Mouse (Mus musculus) brain, adult 2 months (tissue): ENCODE measurements around the gene Atp13a2.

Source experiments
- DNase-seq: peaks from one replicate; pipeline ENCODE4 v3.0.0; 2011; ENCODE audit warnings: low read depth, low spot score

Gene Atp13a2

GRCm38 (mm10) chr4:140962207-140962909 lies 24.3 kb upstream of the Atp13a2 start:
- DNase-seq, result no peak

GRCm38 (mm10) chr4:140962950-140963349 lies 23.7 kb upstream of the Atp13a2 start:
- peak; percentile 62 for DNase-seq

GRCm38 (mm10) chr4:140963941-140964597 lies 22.6 kb upstream of the Atp13a2 start:
- DNase-seq, result peak; percentile 75

- DNase-seq, result peak; percentile 90
Measured at GRCm38 (mm10) chr4:140964620-140965019, 22.1 kb upstream of the Atp13a2 start.

GRCm38 (mm10) chr4:140967386-140968159 lies 19.1 kb upstream of the Atp13a2 start:
- DNase-seq, result no peak

GRCm38 (mm10) chr4:140971691-140972090 lies 15.0 kb upstream of the Atp13a2 start:
- DNase-seq, result no peak

GRCm38 (mm10) chr4:140974408-140974807 lies 12.3 kb upstream of the Atp13a2 start:
- no peak for DNase-seq

- no peak for DNase-seq
Measured at GRCm38 (mm10) chr4:140975356-140975755, 11.3 kb upstream of the Atp13a2 start.

GRCm38 (mm10) chr4:140977278-140977677 lies 9.4 kb upstream of the Atp13a2 start:
- no peak for DNase-seq

GRCm38 (mm10) chr4:140977886-140978692 lies 8.6 kb upstream of the Atp13a2 start:
- no peak for DNase-seq

GRCm38 (mm10) chr4:140981605-140982004 lies 5.1 kb upstream of the Atp13a2 start:
- peak; percentile 29 for DNase-seq

- DNase-seq, result no peak
Measured at GRCm38 (mm10) chr4:140982808-140983207, 3.9 kb upstream of the Atp13a2 start.

GRCm38 (mm10) chr4:140983442-140983841 lies 3.2 kb upstream of the Atp13a2 start:
- peak; percentile 67 for DNase-seq

GRCm38 (mm10) chr4:140984544-140984943 lies 2.1 kb upstream of the Atp13a2 start:
- no peak for DNase-seq

GRCm38 (mm10) chr4:140986024-140986710 lies 506 bp upstream of the Atp13a2 start:
- DNase-seq, result no peak

- DNase-seq, result no peak
Measured at GRCm38 (mm10) chr4:140987476-140987875, 803 bp downstream of the Atp13a2 start.

GRCm38 (mm10) chr4:140988706-140989290 lies 2.1 kb downstream of the Atp13a2 start:
- peak; percentile 24 for DNase-seq

- no peak for DNase-seq
Measured at GRCm38 (mm10) chr4:140989447-140989846, 2.8 kb downstream of the Atp13a2 start.

- DNase-seq, result no peak
Measured at GRCm38 (mm10) chr4:140992215-140992614, 5.5 kb downstream of the Atp13a2 start.

- no peak for DNase-seq
Measured at GRCm38 (mm10) chr4:140993846-140994245, 7.2 kb downstream of the Atp13a2 start.

- DNase-seq, result no peak
Measured at GRCm38 (mm10) chr4:140995811-140996210, 9.1 kb downstream of the Atp13a2 start.
